Mouse (Mus musculus) adrenal gland, adult 18-20 months (tissue): Measurements from ENCODE around the gene 1700001C02Rik. TPM values are rescaled to one million over a fixed set of nuclear protein-coding genes. Genes with fewer than 3 reads are reported as not detected.
A peak's percentile ranks its signal among the peaks of the same experiment; 100 is the strongest.

Experiments used
- DNase-seq, 2 experiments: peaks; one replicate each; pipeline ENCODE4 v3.0.0; 2021 to 2022; ENCODE audit warnings: low spot score in 2 of 2
- total RNA-seq, 2 experiments: library from RNA; stranded (reverse); gene quantifications; 1 replicate in 1 of 2; 2 replicates in 1 of 2; pipeline ENCODE4 v1.2.3; 2021

Gene 1700001C02Rik
- total RNA-seq, 2 experiments from 2014 or later, result not detected

GRCm38 (mm10) chr5:30493723-30494122 lies 27.9 kb downstream of the 1700001C02Rik start:
- no peak for DNase-seq

- DNase-seq, result no peak
Observed at GRCm38 (mm10) chr5:30494606-30495005, 28.8 kb downstream of the 1700001C02Rik start.

GRCm38 (mm10) chr5:30495288-30495687 lies 29.4 kb downstream of the 1700001C02Rik start:
- DNase-seq, result no peak

- no peak for DNase-seq
Observed at GRCm38 (mm10) chr5:30496821-30497220, 31.0 kb downstream of the 1700001C02Rik start.

GRCm38 (mm10) chr5:30497299-30497698 lies 31.5 kb downstream of the 1700001C02Rik start:
- no peak for DNase-seq

GRCm38 (mm10) chr5:30513111-30513510 lies 47.3 kb downstream of the 1700001C02Rik start:
- DNase-seq, result no peak

- DNase-seq, result peak; percentile 71 to 76
Observed at GRCm38 (mm10) chr5:30516376-30516775, 50.5 kb downstream of the 1700001C02Rik start.

- DNase-seq, result peak in 1 of 2 experiments; percentile 41
Observed at GRCm38 (mm10) chr5:30518108-30518507, 52.3 kb downstream of the 1700001C02Rik start.

- no peak for DNase-seq
Observed at GRCm38 (mm10) chr5:30518547-30518946, 52.7 kb downstream of the 1700001C02Rik start.

- DNase-seq, result no peak
Observed at GRCm38 (mm10) chr5:30519494-30519893, 53.6 kb downstream of the 1700001C02Rik start.

- no peak for DNase-seq
Observed at GRCm38 (mm10) chr5:30520214-30520732, 54.4 kb downstream of the 1700001C02Rik start.

GRCm38 (mm10) chr5:30522406-30522805 lies 56.6 kb downstream of the 1700001C02Rik start:
- no peak for DNase-seq

- no peak for DNase-seq
Observed at GRCm38 (mm10) chr5:30523131-30523530, 57.3 kb downstream of the 1700001C02Rik start.

- no peak for DNase-seq
Observed at GRCm38 (mm10) chr5:30524213-30524612, 58.4 kb downstream of the 1700001C02Rik start.

- no peak for DNase-seq
Observed at GRCm38 (mm10) chr5:30525920-30526836, 60.3 kb downstream of the 1700001C02Rik start.

- no peak for DNase-seq
Observed at GRCm38 (mm10) chr5:30527129-30527528, 61.3 kb downstream of the 1700001C02Rik start.

- DNase-seq, result no peak
Observed at GRCm38 (mm10) chr5:30528906-30529305, 63.1 kb downstream of the 1700001C02Rik start.

Other genes starting within 250 kb of the 1700001C02Rik start
- gene Selenoi, start 233.5 kb upstream of the 1700001C02Rik start, total RNA-seq, result 10 to 100 TPM; 19.2 to 21.0 TPM
- under 1 TPM; 0.61 to 0.66 TPM for gene Drc1, start 184.7 kb upstream of the 1700001C02Rik start, total RNA-seq
- gene Otof, start 4.1 kb upstream of the 1700001C02Rik start, total RNA-seq, result under 1 TPM; 0.03 to 0.16 TPM
- 1 to 10 TPM in 1 of 2 experiments, under 1 TPM in 1; 0.43 to 1.2 TPM for gene Cib4, start 79.8 kb downstream of the 1700001C02Rik start, total RNA-seq
- 1,000 to 10,000 TPM in 1 of 2 experiments, 100 to 1,000 TPM in 1; 960 to 1,436 TPM for gene Kcnk3, start 122.1 kb downstream of the 1700001C02Rik start, total RNA-seq
- 10 to 100 TPM; 38.7 to 43.8 TPM for gene Slc35f6, start 181.9 kb downstream of the 1700001C02Rik start, total RNA-seq
- 1 to 10 TPM; 6.5 to 7.6 TPM for gene Cenpa, start 200.7 kb downstream of the 1700001C02Rik start, total RNA-seq
- gene Dpysl5, start 245.5 kb downstream of the 1700001C02Rik start, total RNA-seq, result 1 to 10 TPM; 1.7 to 1.8 TPM